Mouse (Mus musculus) MEL (cell line): Measurements from ENCODE around the gene Oas1c. TPM values are rescaled to one million over a fixed set of nuclear protein-coding genes. Genes with fewer than 3 reads are reported as not detected.

Experiments
- DNase-seq: peaks from one replicate; pipeline ENCODE4 v3.0.0; 2011; ENCODE audit warnings: low read depth, low spot score
- H3K27ac ChIP-seq: 2 replicates; pipeline ENCODE4 v1.5.1; 2012; ENCODE audit warnings: low read depth, mild to moderate bottlenecking, control low read depth, low read length, moderate library complexity; ENCODE audit not compliant: control insufficient read depth
- H3K27me3 ChIP-seq, 2 experiments: fragments of 150-350 bp in 1 of 2; sonication (generic) in 1 of 2; 2 replicates each; pipeline ENCODE4 v1.6.1; 2012; ENCODE audit warnings: low read length in 2 of 2, mild to moderate bottlenecking in 2 of 2, improper control_type of control experiment in 1 of 2, moderate library complexity in 1 of 2; ENCODE audit not compliant: insufficient read depth in 2 of 2, control insufficient read depth in 1 of 2
- H3K36me3 ChIP-seq, 2 experiments: 2 replicates each; pipeline ENCODE4 v1.6.1; 2012 to 2014; ENCODE audit warnings: low read length in 2 of 2, improper control_type of control experiment in 1 of 2, inconsistent platforms in 1 of 2, mild to moderate bottlenecking in 1 of 2; ENCODE audit not compliant: insufficient read depth in 2 of 2, control insufficient read depth in 1 of 2
- H3K4me1 ChIP-seq, 2 experiments: fragments of 150-350 bp in 1 of 2; sonication (generic) in 1 of 2; 2 replicates each; pipeline ENCODE4 v1.6.1; 2012; ENCODE audit warnings: low read length in 2 of 2, improper control_type of control experiment in 1 of 2, mild to moderate bottlenecking in 1 of 2; ENCODE audit not compliant: insufficient read depth in 2 of 2, control insufficient read depth in 1 of 2
- H3K4me3 ChIP-seq, 2 experiments: fragments of 150-350 bp in 1 of 2; sonication (generic) in 1 of 2; 2 replicates each; pipeline ENCODE4 v1.5.1; 2012; ENCODE audit warnings: low read depth in 2 of 2, low read length in 2 of 2, mild to moderate bottlenecking in 2 of 2, moderate library complexity in 2 of 2, control low read depth in 1 of 2, improper control_type of control experiment in 1 of 2; ENCODE audit not compliant: control insufficient read depth in 1 of 2, insufficient read depth in 1 of 2
- H3K79me2 ChIP-seq: 2 replicates; pipeline ENCODE4 v1.6.1; 2012; ENCODE audit warnings: mild to moderate bottlenecking, low read length, moderate library complexity; ENCODE audit not compliant: control insufficient read depth, poor library complexity, insufficient read depth
- H3K9ac ChIP-seq: 2 replicates; pipeline ENCODE4 v1.6.1; 2012; ENCODE audit warnings: low read depth, mild to moderate bottlenecking, control low read depth, low read length, moderate library complexity; ENCODE audit not compliant: control insufficient read depth, poor library complexity, severe bottlenecking
- H3K9me3 ChIP-seq: fragments of 150-350 bp; sonication (generic); replicated peaks from 2 replicates; pipeline ENCODE4 v1.6.1; 2012; ENCODE audit warnings: mild to moderate bottlenecking, low read length, improper control_type of control experiment, moderate library complexity; ENCODE audit not compliant: insufficient read depth
- BHLHE40 ChIP-seq: IDR thresholded peaks from 2 replicates; pipeline ENCODE4 v1.6.1; 2012; ENCODE audit warnings: low read depth, mild to moderate bottlenecking, inconsistent platforms, low read length, improper control_type of control experiment, borderline replicate concordance
- CHD1 ChIP-seq: IDR thresholded peaks from 2 replicates; pipeline ENCODE4 v1.6.1; 2012; ENCODE audit warnings: low read depth, mild to moderate bottlenecking, inconsistent platforms, low read length, improper control_type of control experiment
- CTCF ChIP-seq, 3 experiments: IDR thresholded peaks in 2 of 3; conservative IDR thresholded peaks in 1 of 3; 2 replicates each; pipeline ENCODE4 v1.5.1; 2011 to 2012; ENCODE audit warnings: low read length in 3 of 3, low read depth in 2 of 3, mild to moderate bottlenecking in 2 of 3, improper control_type of control experiment in 1 of 3, inconsistent platforms in 1 of 3, mixed read lengths in 1 of 3, moderate library complexity in 1 of 3; ENCODE audit not compliant: control insufficient read depth in 1 of 3, insufficient read depth in 1 of 3, poor library complexity in 1 of 3, severe bottlenecking in 1 of 3
- ETS1 ChIP-seq: IDR thresholded peaks from 2 replicates; pipeline ENCODE4 v1.6.1; 2012; ENCODE audit warnings: low read depth, mild to moderate bottlenecking, inconsistent platforms, low read length, improper control_type of control experiment, moderate library complexity
- GATA1 ChIP-seq: IDR thresholded peaks from 2 replicates; pipeline ENCODE4 v1.6.1; 2011; ENCODE audit warnings: low read depth, low read length, improper control_type of control experiment
- MAFK ChIP-seq: IDR thresholded peaks from 2 replicates; pipeline ENCODE4 v1.6.1; 2011; ENCODE audit warnings: low read depth, mild to moderate bottlenecking, low read length, improper control_type of control experiment, borderline replicate concordance
- MAZ ChIP-seq: IDR thresholded peaks from 2 replicates; pipeline ENCODE4 v1.6.1; 2012; ENCODE audit warnings: low read depth, mild to moderate bottlenecking, inconsistent platforms, low read length, improper control_type of control experiment
- MYC ChIP-seq: IDR thresholded peaks from 2 replicates; pipeline ENCODE4 v1.6.1; 2011; ENCODE audit warnings: low read depth, mild to moderate bottlenecking, low read length, improper control_type of control experiment, moderate library complexity
- NELFE ChIP-seq: IDR thresholded peaks from 2 replicates; pipeline ENCODE4 v1.6.1; 2011; ENCODE audit warnings: low read depth, low read length, improper control_type of control experiment
- NRF1 ChIP-seq: IDR thresholded peaks from 2 replicates; pipeline ENCODE4 v1.6.1; 2014; ENCODE audit warnings: low read depth, mild to moderate bottlenecking, inconsistent platforms, low read length, improper control_type of control experiment, moderate library complexity; ENCODE audit not compliant: poor library complexity, insufficient read depth, severe bottlenecking
- POLR2AphosphoS5 ChIP-seq: IDR thresholded peaks from 2 replicates; pipeline ENCODE4 v1.6.1; 2012; ENCODE audit warnings: low read depth, borderline replicate concordance, mild to moderate bottlenecking, inconsistent platforms, low read length, moderate library complexity, mixed read lengths
- RCOR1 ChIP-seq: IDR thresholded peaks from 2 replicates; pipeline ENCODE4 v1.6.1; 2012; ENCODE audit warnings: low read depth, mild to moderate bottlenecking, inconsistent platforms, low read length, improper control_type of control experiment
- SIN3A ChIP-seq: IDR thresholded peaks from 2 replicates; pipeline ENCODE4 v1.6.1; 2012; ENCODE audit warnings: low read length, improper control_type of control experiment, inconsistent platforms
- SMC3 ChIP-seq: IDR thresholded peaks from 2 replicates; pipeline ENCODE4 v1.6.1; 2011; ENCODE audit warnings: low read depth, low read length, improper control_type of control experiment
- TAL1 ChIP-seq: IDR thresholded peaks from 2 replicates; pipeline ENCODE4 v1.6.1; 2012; ENCODE audit warnings: mild to moderate bottlenecking, inconsistent platforms, low read length, moderate library complexity, mixed read lengths
- TBP ChIP-seq: IDR thresholded peaks from 2 replicates; pipeline ENCODE4 v1.8.0; 2011; ENCODE audit warnings: low read depth, low read length, improper control_type of control experiment
- USF2 ChIP-seq, 2 experiments: IDR thresholded peaks; 2 replicates each; pipeline ENCODE4 v1.6.1; 2011 to 2012; ENCODE audit warnings: improper control_type of control experiment in 2 of 2, low read length in 2 of 2, borderline replicate concordance in 1 of 2, inconsistent platforms in 1 of 2, low read depth in 1 of 2, mild to moderate bottlenecking in 1 of 2; ENCODE audit not compliant: insufficient read depth in 1 of 2
- ZC3H11A ChIP-seq: IDR thresholded peaks from 2 replicates; pipeline ENCODE4 v1.6.1; 2012; ENCODE audit warnings: low read depth, mild to moderate bottlenecking, inconsistent platforms, low read length, improper control_type of control experiment
- ZNF384 ChIP-seq: IDR thresholded peaks from 2 replicates; pipeline ENCODE4 v1.6.1; 2012; ENCODE audit warnings: low read depth, mild to moderate bottlenecking, inconsistent platforms, low read length, improper control_type of control experiment
- polyA plus RNA-seq, 2 experiments: library from polyadenylated mRNA; stranded (reverse) in 1 of 2; unstranded in 1 of 2; fragments of >175 nt in 1 of 2; fragments of >200 nt in 1 of 2; gene quantifications; 2 replicates each; pipeline versions ENCODE4 v1.2.1 to v1.2.4; 2012; ENCODE audit warnings: low replicate concordance in 2 of 2, low read depth in 1 of 2; ENCODE audit not compliant: insufficient read length in 2 of 2, insufficient read depth in 1 of 2, missing spikeins in 1 of 2
- total RNA-seq: library from RNA; depleted of rRNA; stranded (reverse); fragments of 300-350 nt; gene quantifications from 2 replicates; pipeline ENCODE4 v1.2.3, GENCODE M21; 2012

Gene Oas1c
- total and polyA plus RNA-seq, 3 experiments: 0.85 to 1.8 TPM; not detected in 1

DNA sequence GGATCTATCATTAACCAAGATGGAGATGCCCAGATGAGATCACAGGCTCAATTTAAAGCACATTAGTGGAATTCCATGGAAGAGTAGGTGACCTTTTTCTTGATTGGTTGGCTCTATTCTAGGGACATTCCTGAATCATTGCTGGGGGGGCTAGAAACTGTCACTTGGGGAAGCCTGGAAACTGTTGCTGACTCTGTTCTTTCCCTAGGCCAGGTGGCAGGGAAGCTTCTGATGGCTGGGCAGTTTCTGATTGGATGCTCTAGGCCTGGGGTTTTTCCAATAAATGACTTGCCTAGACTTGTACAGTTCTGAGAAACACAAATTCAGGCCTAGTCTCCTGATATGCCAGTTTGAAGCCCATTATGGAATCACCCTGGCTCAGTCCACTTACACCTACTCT, 6.7 kb upstream of the Oas1c start:
- Histone ChIP-seq H3K9me3 (no peaks in the 10 kb centered on the region), H3K9ac (no peak overlapping the region), H3K4me1 (no peaks in the 10 kb centered on the region), H3K27me3 (no peaks in the 10 kb centered on the region), H3K36me3 (no peaks in the 10 kb centered on the region), H3K27ac (no peak overlapping the region), H3K79me2 (no peaks in the 10 kb centered on the region), H3K4me3 (no peak overlapping the region)
- DNase-seq: no peak
- TF ChIP-seq MAFK (no peak), NELFE (no peak), GATA1 (no peak), TAL1 (no peak), RCOR1 (no peak), TBP (no peak), ZC3H11A (no peak), ZNF384 (no peak), MYC (no peak), ETS1 (no peak), BHLHE40 (no peak), SIN3A (no peak), CHD1 (no peak), POLR2AphosphoS5 (no peak), CTCF (IDR thresholded peaks at IDR 0.05 in 2 of 3, conservative IDR thresholded peaks at IDR 0.05 in 1 of 3; ENCODE audit: control insufficient read depth in 1 of 3, insufficient read depth in 1 of 3, low read depth in 2 of 3, low read length in 3 of 3, poor library complexity in 1 of 3, severe bottlenecking in 1 of 3) (no peak), NRF1 (no peak), SMC3 (no peak), USF2 (IDR thresholded peaks at IDR 0.05; ENCODE audit: borderline replicate concordance in 1 of 2, insufficient read depth in 1 of 2, low read depth in 1 of 2, low read length in 2 of 2) (no peak), MAZ (no peak)

DNA sequence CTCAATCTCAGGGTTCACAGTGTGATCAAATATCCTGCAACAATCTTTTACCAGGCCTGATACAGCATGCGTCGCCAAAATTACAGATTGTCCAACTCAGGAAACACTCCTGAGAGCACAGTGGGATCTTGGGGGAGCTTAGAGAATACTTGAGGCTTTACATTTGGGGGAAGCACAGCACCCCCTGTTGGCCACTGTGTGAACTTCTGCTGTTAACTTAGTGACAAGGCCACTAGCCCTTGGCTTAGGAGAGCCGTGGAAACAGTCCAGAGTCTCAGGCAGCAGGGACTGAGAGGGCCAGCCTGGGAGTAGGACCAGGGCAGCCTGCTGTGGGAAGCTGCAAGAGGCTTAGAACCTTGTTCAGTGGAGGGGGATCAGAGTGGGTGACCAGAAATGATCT, 3.6 kb upstream of the Oas1c start:
- H3K9me3 ChIP-seq: no peaks in the 10 kb centered on the region
- H3K9ac ChIP-seq: no peak overlapping the region
- no peaks in the 10 kb centered on the region for H3K79me2 ChIP-seq
- TF ChIP-seq SMC3 (peak; percentile 27; the same call in 1 of the 2 replicates), CTCF (IDR thresholded peaks at IDR 0.05 in 2 of 3, conservative IDR thresholded peaks at IDR 0.05 in 1 of 3; ENCODE audit: control insufficient read depth in 1 of 3, insufficient read depth in 1 of 3, low read depth in 2 of 3, low read length in 3 of 3, poor library complexity in 1 of 3, severe bottlenecking in 1 of 3) (peak; percentile 66 to 72 (median 67)), ETS1 (no peak)
- no peaks in the 10 kb centered on the region for H3K27me3 ChIP-seq
- H3K27ac ChIP-seq: no peak overlapping the region
- no peaks in the 10 kb centered on the region for H3K36me3 ChIP-seq
- no peak overlapping the region for H3K4me3 ChIP-seq
- peaks cover 2 to 9% of the 10 kb centered on the region in 2 experiments; a peak in 2 of 4 replicates for H3K4me1 ChIP-seq
- DNase-seq: peak; percentile 56
